Mouse (Mus musculus): ENCODE measurements around the gene Ascl3.

Ascl3 gene

DNA sequence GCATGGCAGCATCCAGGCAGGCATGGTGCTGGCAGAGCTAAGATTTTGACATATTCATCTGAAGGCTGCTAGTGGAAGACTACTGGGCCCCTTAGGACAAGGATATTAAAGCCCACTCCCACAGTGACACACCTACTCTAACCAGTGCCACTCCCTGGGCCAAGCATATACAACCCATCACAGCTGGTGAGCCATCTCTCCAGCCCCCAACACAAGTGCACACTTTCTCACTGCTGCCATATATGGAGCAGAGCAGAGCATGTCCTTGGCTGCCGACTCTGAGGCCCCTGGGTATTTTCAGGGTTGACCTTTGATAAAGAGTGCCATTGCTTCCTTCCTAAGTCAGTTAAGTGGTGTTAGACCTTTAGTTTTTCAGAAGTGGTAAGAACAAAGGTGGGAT lies 21.5 kb downstream of the Ascl3 start:
- no peak for DNase-seq (ENCODE audit: low spot score in 2 of 2)

GRCm38 (mm10) chr7:109708961-109709382 lies 22.6 kb downstream of the Ascl3 start:
- no peak for DNase-seq (ENCODE audit: low spot score in 2 of 2)

- DNase-seq (ENCODE audit: low spot score in 2 of 2) = peak; percentile 41 to 53
Observed at GRCm38 (mm10) chr7:109707023-109707785, 24.3 kb downstream of the Ascl3 start.

- no peak for DNase-seq (ENCODE audit: low spot score in 2 of 2)
Observed at GRCm38 (mm10) chr7:109704461-109704860, 27.1 kb downstream of the Ascl3 start.

DNA sequence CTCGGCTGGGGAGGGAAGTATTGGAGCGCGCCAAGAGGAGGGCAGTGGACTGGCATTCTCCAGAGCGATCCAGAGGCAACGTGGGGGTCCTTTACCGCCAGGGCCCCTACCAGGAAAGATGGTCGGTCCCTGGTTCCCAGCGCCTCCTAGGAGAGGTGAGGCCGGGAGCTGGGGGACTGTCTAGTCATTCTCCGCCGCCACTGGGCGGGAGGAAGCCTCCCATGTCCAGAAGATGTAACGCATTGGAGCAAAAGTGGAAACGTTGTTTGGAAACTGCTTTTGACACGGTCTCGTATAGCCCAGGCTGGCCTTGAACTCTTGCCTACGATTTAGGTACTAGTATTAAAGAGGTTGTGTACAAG lies 27.5 kb downstream of the Ascl3 start:
- no peak for DNase-seq (ENCODE audit: low spot score in 2 of 2)

DNA sequence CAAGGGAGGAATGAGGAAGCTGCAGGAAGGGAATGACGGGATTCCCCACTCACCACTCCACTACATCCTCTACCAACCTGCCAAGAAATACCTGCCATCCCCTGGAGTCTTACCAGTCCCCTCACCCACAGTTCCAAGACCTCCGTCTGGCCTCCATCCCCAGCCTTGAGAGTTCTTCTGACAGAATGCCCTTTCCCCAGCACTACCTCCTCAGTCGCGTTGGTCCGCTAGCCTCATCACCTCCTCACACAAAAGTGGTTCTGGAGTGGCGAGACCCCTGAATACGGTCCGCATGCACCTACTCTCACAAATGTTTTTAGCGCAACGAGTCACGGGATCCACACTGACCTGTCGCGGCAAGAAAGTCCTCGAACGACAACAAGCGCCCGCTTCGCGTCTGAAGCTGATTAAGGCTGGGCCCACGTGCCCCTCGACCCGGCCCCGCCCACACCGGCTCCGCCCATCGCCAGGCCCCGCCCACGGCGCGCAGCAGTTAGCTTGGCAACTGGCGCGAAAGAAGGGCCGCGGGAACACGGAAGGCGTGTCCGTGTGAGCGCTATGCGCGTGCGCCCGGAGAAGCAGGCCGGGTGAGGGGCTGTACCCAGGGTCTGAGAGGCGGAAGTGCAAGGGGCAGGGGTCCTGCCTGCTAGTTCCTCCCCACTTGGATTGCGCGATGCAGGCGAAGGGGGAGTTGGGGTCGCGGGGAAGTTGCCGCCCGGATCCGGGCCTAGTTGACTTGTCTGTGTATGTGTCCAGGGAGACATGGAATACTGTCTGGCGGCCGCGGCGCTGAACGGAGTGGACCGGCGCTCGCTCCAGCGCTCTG lies 28.1 kb downstream of the Ascl3 start, which contains the start of the genes St5 and Akip1:
Gene St5, minus strand, starts transcription at position 416 of the 826 bp plus-strand sequence.
Gene Akip1, plus strand, starts transcription at position 501 of the 826 bp plus-strand sequence.
- DNase-seq (ENCODE audit: low spot score in 2 of 2) = peak; percentile 93 to 95

DNA sequence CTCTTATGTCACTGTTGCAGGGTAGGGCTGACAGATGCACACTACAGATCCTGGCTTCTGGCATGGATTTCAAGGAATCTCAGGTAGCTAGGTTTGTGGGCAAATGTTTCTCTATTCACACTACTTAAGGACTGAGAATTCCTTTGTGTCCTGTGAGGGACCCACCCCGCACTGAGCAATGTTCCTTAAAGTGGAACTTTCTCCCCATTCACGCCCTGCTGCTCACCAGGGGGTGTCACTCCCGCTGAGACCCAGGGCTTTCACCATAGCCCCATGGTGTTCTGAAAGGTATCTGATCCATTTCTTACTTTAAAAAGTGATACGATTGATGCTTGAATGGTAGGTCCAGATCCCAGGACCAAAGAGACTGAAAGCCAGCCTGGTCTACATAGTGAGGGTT lies 28.8 kb downstream of the Ascl3 start:
- no peak for DNase-seq (ENCODE audit: low spot score in 2 of 2)

DNA sequence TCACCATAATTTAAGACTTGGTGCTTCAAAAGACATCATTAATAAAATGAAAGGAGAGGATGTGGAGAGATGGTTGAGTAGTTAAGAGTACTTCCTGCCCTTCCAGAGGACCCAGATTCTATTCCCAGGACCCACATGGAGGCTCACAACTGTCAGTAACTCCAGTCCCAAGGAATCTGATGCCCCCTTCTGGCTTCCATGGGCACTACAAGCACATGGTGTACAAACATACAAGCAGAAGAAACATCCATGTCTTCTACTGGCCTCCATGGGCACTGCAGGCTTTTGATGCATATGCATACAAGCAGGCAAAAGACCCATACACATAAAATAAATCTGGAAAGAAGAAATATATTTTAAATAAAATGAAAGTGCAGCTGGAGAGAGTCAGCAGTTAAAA lies 31.3 kb downstream of the Ascl3 start:
- no peak for DNase-seq (ENCODE audit: low spot score in 2 of 2)

GRCm38 (mm10) chr7:109695339-109695726 lies 36.2 kb downstream of the Ascl3 start:
- DNase-seq (ENCODE audit: low spot score in 2 of 2) = no peak

DNA sequence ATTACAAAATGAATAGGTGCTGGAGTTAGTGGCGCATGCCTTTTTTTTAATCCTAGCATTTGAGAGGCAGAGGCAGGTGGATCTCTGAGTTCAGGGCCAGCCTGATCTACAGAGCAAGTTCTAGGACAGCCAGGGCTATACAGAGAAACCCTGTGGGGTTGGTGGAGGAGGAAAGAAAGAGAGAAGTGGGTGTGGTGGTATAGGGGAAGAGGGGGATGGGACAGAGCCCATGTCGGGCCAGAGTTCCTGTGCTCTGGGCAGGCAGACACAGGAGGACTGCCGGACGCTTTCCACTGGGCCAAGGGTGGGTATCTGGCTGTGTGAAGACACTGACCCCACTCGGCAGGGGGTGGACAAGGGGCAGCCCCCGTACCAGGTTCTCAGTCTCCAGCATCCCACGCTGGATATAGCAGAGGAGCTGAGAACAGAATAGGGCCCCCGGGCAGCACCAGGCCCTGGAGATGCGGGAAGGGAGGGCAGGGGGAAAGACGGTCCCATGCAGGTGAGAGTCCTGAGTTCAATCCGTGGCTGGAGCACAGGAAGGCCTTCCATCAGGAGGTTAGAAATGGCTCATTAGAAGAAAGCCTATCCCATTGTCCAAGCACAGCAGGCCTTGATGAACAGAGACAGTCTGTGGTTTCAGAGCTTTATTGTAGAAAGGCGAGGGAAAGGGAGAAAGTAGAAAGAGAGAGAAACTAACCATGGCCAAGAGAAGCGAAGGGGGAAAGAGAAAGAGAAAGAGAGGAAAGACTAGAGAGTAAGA lies 36.8 kb downstream of the Ascl3 start:
- DNase-seq (ENCODE audit: low spot score in 2 of 2) = no peak

DNA sequence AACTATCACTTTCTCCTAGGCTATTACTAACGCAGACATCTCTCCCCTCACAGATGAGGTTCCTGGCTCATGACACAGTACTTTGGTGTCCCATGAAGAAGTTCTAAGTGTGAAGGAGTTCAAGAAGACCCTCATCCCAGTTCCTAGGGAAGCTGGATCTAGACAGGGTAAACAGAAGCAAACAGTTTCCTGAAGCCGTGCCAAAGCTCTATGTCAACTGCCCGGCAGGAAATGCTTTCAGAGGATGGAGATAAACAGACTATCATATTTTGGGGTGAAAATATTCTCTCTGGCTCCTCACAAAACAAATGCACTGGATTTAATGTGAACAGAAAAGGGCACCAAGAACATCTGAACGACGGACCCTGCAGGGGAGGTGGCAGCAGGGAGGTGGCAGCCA lies 40.6 kb downstream of the Ascl3 start:
- DNase-seq (ENCODE audit: low spot score in 2 of 2) = no peak

DNA sequence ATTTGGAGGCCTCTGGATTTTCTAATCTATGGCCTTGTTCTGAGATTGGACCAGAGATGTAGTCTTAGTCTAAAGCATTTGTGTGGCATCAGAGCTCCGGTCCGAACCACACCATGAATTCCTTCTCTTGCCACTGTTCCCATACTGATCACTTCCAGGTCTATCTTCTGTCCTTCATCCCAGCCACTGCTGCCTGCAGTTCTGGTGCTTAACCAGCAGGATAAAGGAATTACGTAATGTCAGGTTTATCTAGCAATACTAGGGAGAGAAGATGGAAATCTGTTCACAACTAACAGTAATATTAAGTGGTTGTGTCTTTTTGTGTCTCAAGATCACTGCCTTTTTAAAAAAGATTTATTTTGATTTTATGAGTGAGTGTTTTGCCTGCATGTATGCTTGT lies 41.4 kb downstream of the Ascl3 start:
- no peak for DNase-seq (ENCODE audit: low spot score in 2 of 2)

GRCm38 (mm10) chr7:109686585-109687128 lies 44.9 kb downstream of the Ascl3 start:
- no peak for DNase-seq (ENCODE audit: low spot score in 2 of 2)

DNA sequence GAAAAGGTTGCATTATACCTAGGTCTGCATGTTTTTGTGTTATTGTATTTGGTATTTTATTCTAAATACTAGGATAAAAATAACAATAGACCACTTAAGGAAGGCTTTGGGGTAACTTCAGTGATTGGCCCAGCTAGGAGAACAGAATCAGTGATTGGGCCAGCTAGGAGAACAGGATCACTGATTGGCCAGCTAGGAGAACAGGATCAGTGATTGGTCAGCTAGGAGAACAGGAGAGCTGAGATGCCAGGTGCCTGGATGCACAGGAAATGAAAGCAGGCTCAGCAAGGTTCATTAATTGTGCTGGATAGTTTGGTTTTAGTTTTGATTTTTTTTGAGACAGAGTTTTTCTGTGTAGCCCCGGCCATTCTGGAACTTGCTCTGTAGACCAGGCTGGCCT lies 50.6 kb downstream of the Ascl3 start:
- no peak for DNase-seq (ENCODE audit: low spot score in 2 of 2)

DNA sequence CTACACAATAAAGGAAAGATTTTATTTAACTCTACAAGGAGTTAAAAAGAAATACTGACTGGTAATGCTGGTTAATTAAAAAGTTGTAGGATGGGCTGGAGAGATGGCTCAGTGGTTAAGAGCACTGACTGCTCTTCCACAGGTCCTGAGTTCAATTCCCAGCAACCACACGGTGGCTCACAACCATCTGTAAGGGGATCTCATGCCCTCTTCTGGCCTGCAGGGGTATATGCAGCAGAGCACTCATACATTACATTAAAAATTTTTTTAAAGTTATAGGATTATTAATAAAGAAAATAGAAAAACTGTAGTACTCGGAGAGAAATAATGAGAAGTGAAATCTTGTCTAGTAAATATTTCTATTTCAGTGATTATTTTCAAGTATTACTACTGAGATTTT lies 51.2 kb downstream of the Ascl3 start:
- DNase-seq (ENCODE audit: low spot score in 2 of 2) = no peak
